Mouse (Mus musculus): ENCODE measurements around the gene Git2. TPM values are rescaled to one million over a fixed set of nuclear protein-coding genes. Genes with fewer than 3 reads are reported as not detected.
A peak's percentile ranks its signal among the peaks of the same experiment; 100 is the strongest.

Git2 gene
- polyA plus RNA-seq, 1 experiment from 2014 or later = 36.5 TPM

- no peaks in the 10 kb centered on the region for H3K9me3 ChIP-seq (ENCODE audit: low read length)
- 51% methylated on average over 4 of the region's 4 CpGs for WGBS
- ATAC-seq (no peak), DNase-seq (ENCODE audit: low spot score) (no peak)
- H3K27me3 ChIP-seq (replicated peaks; ENCODE audit: insufficient read depth, low read length) = no peaks in the 10 kb centered on the region
- no peak overlapping the region for H3K4me2 ChIP-seq (replicated peaks; ENCODE audit: low read depth, low read length)
- H3K27ac ChIP-seq (ENCODE audit: low read length) = no peak overlapping the region
- no peak overlapping the region for H3K4me3 ChIP-seq (ENCODE audit: low read depth, low read length)
- peaks cover 7% of the 10 kb centered on the region; the same call in 1 of the 2 replicates for H3K4me1 ChIP-seq (ENCODE audit: insufficient read depth, low read depth, low read length)
- TF ChIP-seq EP300 (IDR thresholded peaks at IDR 0.05) (no peak), CTCF (IDR thresholded peaks at IDR 0.05) (no peak)
- peaks cover 54% of the 10 kb centered on the region for H3K36me3 ChIP-seq (ENCODE audit: insufficient read depth, low read length)
- no peak overlapping the region for H3K9ac ChIP-seq (replicated peaks; ENCODE audit: low read depth)
Observed at GRCm38 (mm10) chr5:114740595-114740994, 34.7 kb downstream of the Git2 start.

GRCm38 (mm10) chr5:114738707-114739241 lies 36.5 kb downstream of the Git2 start:
- peak overlapping the region; percentile 71 for H3K27ac ChIP-seq (ENCODE audit: low read length)
- no peak for TF ChIP-seq CTCF (IDR thresholded peaks at IDR 0.05)
- peak; percentile 71; the same call in 1 of the 2 replicates for TF ChIP-seq EP300 (IDR thresholded peaks at IDR 0.05)
- WGBS = 68% methylated on average over 12 of the region's 12 CpGs
- 0 out of 2 replicates have a peak overlapping the region, but pooled peaks have one; percentile 23 for H3K9ac ChIP-seq (replicated peaks; ENCODE audit: low read depth)
- H3K27me3 ChIP-seq (replicated peaks; ENCODE audit: insufficient read depth, low read length) = no peaks in the 10 kb centered on the region
- ATAC-seq (peak; percentile 79), DNase-seq (ENCODE audit: low spot score) (peak; percentile 90)
- no peaks in the 10 kb centered on the region for H3K9me3 ChIP-seq (ENCODE audit: low read length)
- peaks cover 7% of the 10 kb centered on the region; the same call in 1 of the 2 replicates for H3K4me1 ChIP-seq (ENCODE audit: insufficient read depth, low read depth, low read length)
- peaks cover 47% of the 10 kb centered on the region for H3K36me3 ChIP-seq (ENCODE audit: insufficient read depth, low read length)
- no peak overlapping the region for H3K4me2 ChIP-seq (replicated peaks; ENCODE audit: low read depth, low read length)
- H3K4me3 ChIP-seq (ENCODE audit: low read depth, low read length) = no peak overlapping the region

GRCm38 (mm10) chr5:114737090-114737887 lies 38.0 kb downstream of the Git2 start:
- H3K9ac ChIP-seq (replicated peaks; ENCODE audit: low read depth) = no peak overlapping the region
- peak; percentile 86 for DNase-seq (ENCODE audit: low spot score)
- H3K4me1 ChIP-seq (ENCODE audit: insufficient read depth, low read depth, low read length) = peaks cover 7% of the 10 kb centered on the region; the same call in 1 of the 2 replicates
- no peak overlapping the region for H3K4me3 ChIP-seq (ENCODE audit: low read depth, low read length)
- WGBS = 52% methylated on average over 21 of the region's 21 CpGs
- peak overlapping the region; percentile 69 for H3K27ac ChIP-seq (ENCODE audit: low read length)
- no peak overlapping the region for H3K4me2 ChIP-seq (replicated peaks; ENCODE audit: low read depth, low read length)
- H3K27me3 ChIP-seq (replicated peaks; ENCODE audit: insufficient read depth, low read length) = no peaks in the 10 kb centered on the region
- peaks cover 48% of the 10 kb centered on the region for H3K36me3 ChIP-seq (ENCODE audit: insufficient read depth, low read length)
- ATAC-seq = peak; percentile 82
- H3K9me3 ChIP-seq (ENCODE audit: low read length) = no peaks in the 10 kb centered on the region
- TF ChIP-seq CTCF (IDR thresholded peaks at IDR 0.05) (no peak), EP300 (IDR thresholded peaks at IDR 0.05) (peak; percentile 63; the same call in 1 of the 2 replicates)

GRCm38 (mm10) chr5:114733606-114734005 lies 41.7 kb downstream of the Git2 start:
- Histone ChIP-seq H3K9ac (replicated peaks; ENCODE audit: low read depth) (no peak overlapping the region), H3K36me3 (ENCODE audit: insufficient read depth, low read length) (peaks cover 63% of the 10 kb centered on the region), H3K4me1 (ENCODE audit: insufficient read depth, low read depth, low read length) (peaks cover 7% of the 10 kb centered on the region; the same call in 1 of the 2 replicates), H3K4me3 (ENCODE audit: low read depth, low read length) (no peak overlapping the region), H3K27me3 (replicated peaks; ENCODE audit: insufficient read depth, low read length) (no peaks in the 10 kb centered on the region), H3K27ac (ENCODE audit: low read length) (no peak overlapping the region), H3K9me3 (ENCODE audit: low read length) (no peaks in the 10 kb centered on the region), H3K4me2 (replicated peaks; ENCODE audit: low read depth, low read length) (no peak overlapping the region)
- ATAC-seq (no peak), DNase-seq (ENCODE audit: low spot score) (no peak)
- whole genome bisulfite sequencing = 94% methylated on average over 15 of the region's 15 CpGs
- TF ChIP-seq CTCF (IDR thresholded peaks at IDR 0.05) = no peak

GRCm38 (mm10) chr5:114731969-114732368 lies 43.3 kb downstream of the Git2 start:
- no peak overlapping the region for H3K4me2 ChIP-seq (replicated peaks; ENCODE audit: low read depth, low read length)
- H3K9me3 ChIP-seq (ENCODE audit: low read length) = no peaks in the 10 kb centered on the region
- H3K4me1 ChIP-seq (ENCODE audit: insufficient read depth, low read depth, low read length) = no peaks in the 10 kb centered on the region
- H3K36me3 ChIP-seq (ENCODE audit: insufficient read depth, low read length) = peaks cover 62% of the 10 kb centered on the region
- ATAC-seq = no peak
- 79% methylated on average over 15 of the region's 15 CpGs for whole genome bisulfite sequencing
- TF ChIP-seq EP300 (IDR thresholded peaks at IDR 0.05) = no peak
- TF ChIP-seq CTCF (IDR thresholded peaks at IDR 0.05) = no peak
- no peak overlapping the region for H3K27ac ChIP-seq (ENCODE audit: low read length)
- DNase-seq (ENCODE audit: low spot score) = no peak
- H3K4me3 ChIP-seq (ENCODE audit: low read depth, low read length) = no peak overlapping the region
- no peaks in the 10 kb centered on the region for H3K27me3 ChIP-seq (replicated peaks; ENCODE audit: insufficient read depth, low read length)
- H3K9ac ChIP-seq (replicated peaks; ENCODE audit: low read depth) = no peak overlapping the region

GRCm38 (mm10) chr5:114731498-114731897 lies 43.8 kb downstream of the Git2 start:
- Histone ChIP-seq H3K4me1 (ENCODE audit: insufficient read depth, low read depth, low read length) (no peaks in the 10 kb centered on the region), H3K27ac (ENCODE audit: low read length) (no peak overlapping the region), H3K9me3 (ENCODE audit: low read length) (no peaks in the 10 kb centered on the region), H3K36me3 (ENCODE audit: insufficient read depth, low read length) (peaks cover 58% of the 10 kb centered on the region), H3K27me3 (replicated peaks; ENCODE audit: insufficient read depth, low read length) (no peaks in the 10 kb centered on the region), H3K4me2 (replicated peaks; ENCODE audit: low read depth, low read length) (no peak overlapping the region), H3K9ac (replicated peaks; ENCODE audit: low read depth) (no peak overlapping the region), H3K4me3 (ENCODE audit: low read depth, low read length) (no peak overlapping the region)
- TF ChIP-seq EP300 (IDR thresholded peaks at IDR 0.05) (no peak), CTCF (IDR thresholded peaks at IDR 0.05) (peak; percentile 35)
- DNase-seq (ENCODE audit: low spot score) (no peak), ATAC-seq (no peak)
- WGBS = 75% methylated on average over 6 of the region's 6 CpGs
